Mouse (Mus musculus) spleen, postnatal 4 days (tissue): Measurements from ENCODE around the gene Xiap.

ENCODE experiments used
- DNase-seq, 2 experiments: peaks; one replicate each; pipeline ENCODE4 v3.0.0; 2022; ENCODE audit warnings: low spot score in 2 of 2

The Xiap gene

DNA sequence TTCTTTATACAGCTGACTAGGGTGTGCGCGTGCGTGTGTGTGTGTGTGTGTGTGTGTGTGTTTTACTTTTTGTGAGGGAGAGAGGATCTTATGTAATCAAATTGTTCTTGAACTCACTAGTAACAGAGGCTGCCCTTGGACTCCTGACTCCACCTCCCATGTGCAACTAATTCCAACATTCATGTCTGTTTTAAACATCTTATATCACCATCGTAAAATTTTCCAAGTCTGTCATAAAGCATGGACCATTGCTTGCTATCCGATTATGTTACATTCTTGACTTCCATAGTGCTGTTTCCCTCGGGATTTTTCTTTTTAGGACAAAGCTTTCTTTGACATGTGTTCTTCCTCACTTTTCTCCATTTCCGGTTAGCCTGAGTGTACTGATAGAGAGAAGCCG lies 28.3 kb downstream of the Xiap start:
- DNase-seq, result no peak

DNA sequence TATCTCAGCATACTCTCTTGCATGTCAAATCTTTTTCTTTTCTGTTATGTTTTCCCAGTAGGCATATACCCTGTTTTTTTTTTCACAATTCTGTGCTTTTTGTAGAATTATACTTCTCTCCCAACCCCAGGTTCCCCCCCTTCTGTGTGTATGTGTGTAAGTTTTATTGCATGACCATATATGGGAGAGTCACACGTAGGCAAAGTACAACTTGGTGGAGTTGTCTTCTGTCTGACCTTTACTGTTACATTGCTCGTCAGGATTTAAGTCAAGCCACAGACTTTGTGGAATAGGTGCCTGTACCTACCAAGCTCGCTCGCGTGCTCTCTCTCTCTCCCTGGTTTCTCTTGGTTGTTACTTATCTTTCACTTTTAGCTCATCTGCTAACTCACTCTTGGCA lies 28.7 kb downstream of the Xiap start:
- DNase-seq, result no peak

DNA sequence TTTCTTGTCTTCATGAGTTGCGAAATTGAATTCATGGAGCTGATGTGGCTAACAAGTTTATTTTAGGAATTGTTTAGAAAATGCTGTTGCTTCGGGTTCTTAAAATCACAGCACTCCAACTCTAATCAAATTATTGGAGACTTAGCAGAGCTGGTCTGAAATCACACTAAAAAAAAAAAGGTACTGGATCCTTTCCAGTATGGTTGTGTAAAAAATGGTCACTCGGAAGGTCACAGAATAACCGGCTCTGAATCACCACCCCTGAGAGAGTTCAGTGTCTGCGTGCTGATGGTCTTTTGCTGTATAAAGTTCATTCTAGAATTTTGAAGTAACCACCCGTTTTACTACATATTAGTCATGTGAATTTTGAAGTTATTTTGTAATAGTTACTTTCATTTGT lies 47.7 kb downstream of the Xiap start:
- DNase-seq, result no peak

DNA sequence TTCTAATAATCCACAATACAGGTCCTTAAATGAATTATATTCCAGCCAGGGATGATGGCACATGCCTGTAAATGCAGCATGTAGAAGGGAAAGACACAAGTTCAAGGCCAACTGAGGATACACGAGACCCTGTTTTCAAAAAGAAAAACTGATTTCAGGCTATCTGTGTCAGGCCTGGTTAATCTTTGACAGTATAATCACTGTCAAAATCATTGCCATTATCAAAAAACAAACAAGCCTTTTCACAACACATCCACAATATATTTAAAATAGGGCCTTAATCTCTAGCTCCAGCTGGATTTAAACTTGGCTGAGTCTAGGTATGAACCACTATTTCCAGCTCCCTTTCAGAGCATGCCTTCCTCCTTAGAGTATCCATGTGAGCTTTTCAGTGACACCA lies 51.1 kb downstream of the Xiap start:
- DNase-seq, result no peak

DNA sequence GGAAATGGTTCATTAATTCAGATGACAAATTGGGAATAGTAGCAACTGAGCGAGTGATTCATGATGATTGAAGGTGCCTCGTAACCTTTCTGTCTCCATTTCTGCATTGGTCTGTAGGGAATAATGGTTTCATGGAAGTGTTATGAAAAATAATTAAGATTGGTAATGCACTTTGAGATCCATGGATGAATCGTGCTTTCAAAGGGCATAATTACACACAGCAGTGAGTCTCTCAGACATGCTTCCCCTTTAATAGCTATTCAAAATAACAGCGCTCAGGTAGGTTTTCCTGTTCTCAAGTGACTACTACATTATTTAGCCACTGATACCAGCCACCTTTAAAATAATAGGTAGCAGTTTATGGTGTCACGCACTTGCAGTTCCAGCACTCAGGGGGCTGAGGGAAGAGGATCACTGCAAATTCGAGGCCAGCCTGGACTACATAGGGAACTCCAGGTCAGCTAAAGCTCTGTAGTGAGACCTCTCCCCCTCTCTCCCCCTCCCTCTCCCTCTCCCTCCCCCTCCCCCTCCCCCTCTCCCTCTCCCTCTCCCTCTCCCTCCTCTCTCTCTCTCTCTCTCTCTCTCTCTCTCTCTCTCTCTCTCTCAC lies 60.1 kb downstream of the Xiap start:
- DNase-seq, result no peak

DNA sequence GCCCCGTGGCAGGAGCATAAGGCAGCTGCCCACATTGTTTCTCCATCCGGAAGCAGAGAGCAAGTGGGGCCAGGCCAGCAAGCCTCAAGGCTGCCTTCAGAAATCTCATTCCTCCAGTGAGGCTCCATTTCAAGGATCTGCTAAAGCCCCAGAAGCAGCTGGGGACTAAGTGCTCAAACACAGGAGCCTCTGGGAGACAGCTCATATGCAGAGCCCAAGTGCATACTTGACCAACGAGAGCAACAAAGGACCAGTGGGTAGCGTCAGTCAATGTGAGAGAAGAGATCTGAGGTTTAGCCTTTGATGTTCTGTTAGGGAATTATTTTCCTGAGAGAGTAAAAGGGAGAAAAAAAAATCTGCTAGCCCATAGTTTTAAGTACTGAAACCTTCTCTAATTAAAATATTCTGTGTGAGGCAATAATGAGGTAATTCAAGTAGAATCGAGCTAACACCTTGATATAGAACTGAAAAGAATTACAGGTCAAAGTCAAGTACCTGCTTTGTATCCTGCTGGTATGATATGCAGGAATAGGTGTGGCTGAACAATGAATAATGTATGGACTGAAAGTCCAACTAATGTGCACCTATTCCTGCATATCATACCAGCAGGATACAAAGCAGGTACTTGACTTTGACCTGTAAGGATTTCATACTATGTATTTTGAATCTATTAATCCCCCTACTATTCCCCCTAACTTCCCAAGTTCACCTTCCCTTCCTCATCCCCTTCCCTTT lies 65.7 kb downstream of the Xiap start:
- DNase-seq, result no peak

DNA sequence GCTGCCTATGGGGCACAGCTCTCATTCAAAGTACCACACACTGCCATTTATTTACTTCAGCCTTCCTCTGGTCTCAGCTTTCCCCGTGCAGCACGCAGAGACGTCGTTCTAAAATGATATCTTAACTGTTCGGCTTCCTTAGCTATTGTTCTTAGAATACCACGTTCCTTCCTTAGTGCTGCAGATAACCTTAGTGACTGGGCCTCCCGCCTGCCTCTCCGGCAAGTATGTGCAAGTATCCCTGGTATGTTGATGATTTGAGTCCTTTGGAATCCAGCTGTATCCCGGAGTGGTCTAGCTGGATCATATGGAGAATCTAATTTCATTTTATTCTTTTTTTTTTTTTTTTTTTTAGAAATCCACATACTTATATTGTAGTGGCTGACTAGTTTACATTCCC lies 80.4 kb downstream of the Xiap start:
- no peak for DNase-seq

DNA sequence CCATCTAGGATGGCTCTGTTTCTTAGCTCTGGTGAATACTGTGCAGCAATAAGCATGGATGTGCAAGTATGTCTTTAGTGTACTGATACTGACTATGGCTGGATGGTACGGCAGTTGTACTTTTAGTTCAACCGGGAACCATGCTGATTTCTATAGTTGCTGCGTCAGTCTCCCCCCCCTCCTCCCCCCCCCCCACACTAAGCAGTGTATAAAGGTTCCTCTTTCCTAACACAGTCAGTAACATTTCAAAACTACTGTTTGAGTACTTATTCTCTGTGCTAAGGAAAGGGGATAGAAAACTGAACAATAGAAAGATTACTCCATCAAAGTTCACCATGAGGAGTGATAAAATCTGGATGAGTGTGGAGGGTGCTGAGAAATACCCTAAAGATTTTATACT lies 83.1 kb downstream of the Xiap start:
- DNase-seq, result no peak

DNA sequence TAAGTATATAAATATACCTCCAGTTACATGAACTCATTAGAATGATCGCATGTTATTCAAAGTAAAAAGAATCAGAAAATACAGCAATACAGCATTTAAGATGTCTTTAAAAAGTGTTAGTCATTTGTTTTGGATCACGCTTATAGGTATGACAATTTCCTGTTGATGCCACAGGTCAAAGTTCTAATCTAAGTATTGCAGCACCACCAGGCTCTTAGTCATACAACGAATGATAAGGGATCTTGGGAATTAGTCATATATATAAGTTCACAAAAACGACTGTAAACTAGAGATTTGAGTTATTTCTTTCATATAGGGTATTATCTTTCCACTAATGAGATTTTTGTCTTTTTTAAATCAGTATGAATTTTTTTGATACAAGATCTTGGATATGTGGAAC lies 84.5 kb downstream of the Xiap start:
- DNase-seq, result no peak

DNA sequence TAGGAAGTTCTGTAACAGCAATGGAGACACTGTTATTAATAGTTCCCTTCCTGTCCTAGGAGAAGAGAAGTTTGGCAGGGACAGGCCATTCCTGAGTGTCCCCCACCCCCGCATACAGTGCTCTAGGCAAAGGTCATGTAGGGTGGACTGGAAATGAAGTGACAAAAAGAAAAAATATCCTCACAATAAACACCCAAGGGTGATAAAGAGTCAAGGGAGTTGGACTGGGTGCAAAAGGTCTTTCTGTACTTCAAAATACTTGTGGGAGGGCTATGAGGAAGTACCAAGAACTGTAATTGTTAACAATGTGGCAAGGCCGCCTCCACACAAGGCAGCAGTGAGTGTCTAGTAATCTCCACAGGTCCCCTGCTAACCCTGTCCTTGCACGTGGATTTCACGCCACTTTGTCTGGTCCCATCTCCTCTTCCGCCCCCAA lies 88.6 kb downstream of the Xiap start:
- peak; percentile 14 to 67 for DNase-seq

DNA sequence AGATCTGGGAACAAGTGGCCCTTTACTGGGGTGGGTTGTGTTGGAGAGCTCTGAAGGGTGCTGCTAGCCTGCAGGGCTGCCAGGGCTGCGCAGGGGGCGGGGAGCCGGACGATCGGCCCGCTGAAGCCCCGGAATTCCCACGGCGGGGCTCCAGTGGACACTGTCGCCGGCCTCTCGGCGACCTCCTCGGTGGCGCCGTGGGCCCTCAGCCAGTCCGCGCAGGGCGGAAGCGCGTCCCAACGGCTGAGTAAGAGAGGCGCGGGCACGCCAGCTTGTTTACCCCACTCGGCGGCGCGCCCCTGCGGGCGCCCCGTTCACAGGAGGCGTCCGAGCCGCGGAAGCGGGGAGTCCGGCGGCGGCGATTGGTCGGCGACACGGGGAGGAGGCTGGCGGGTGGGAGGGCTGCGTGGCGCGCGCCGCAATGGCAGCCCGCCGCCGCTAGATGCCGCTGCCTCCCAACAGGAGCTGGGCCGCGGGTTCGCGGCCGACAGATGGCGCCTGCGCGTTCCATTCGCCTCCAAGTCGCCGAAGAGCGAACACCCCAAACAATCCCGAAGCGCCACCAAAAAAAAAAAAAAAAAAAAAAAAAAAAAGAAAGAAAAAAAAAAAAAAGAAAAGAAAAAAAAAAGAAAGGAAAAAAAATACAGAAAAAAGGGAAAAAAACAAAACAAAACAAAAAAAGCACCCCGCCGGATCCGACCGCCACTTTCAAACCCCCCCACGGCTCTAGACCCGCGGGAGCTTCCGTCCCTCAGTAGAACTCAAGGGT lies 89.5 kb downstream of the Xiap start, which contains the start of gene Stag2:
Gene Stag2 (plus strand): TSS at position 530 of the 769 bp plus-strand sequence.
- DNase-seq, result peak; percentile 89 to 95

DNA sequence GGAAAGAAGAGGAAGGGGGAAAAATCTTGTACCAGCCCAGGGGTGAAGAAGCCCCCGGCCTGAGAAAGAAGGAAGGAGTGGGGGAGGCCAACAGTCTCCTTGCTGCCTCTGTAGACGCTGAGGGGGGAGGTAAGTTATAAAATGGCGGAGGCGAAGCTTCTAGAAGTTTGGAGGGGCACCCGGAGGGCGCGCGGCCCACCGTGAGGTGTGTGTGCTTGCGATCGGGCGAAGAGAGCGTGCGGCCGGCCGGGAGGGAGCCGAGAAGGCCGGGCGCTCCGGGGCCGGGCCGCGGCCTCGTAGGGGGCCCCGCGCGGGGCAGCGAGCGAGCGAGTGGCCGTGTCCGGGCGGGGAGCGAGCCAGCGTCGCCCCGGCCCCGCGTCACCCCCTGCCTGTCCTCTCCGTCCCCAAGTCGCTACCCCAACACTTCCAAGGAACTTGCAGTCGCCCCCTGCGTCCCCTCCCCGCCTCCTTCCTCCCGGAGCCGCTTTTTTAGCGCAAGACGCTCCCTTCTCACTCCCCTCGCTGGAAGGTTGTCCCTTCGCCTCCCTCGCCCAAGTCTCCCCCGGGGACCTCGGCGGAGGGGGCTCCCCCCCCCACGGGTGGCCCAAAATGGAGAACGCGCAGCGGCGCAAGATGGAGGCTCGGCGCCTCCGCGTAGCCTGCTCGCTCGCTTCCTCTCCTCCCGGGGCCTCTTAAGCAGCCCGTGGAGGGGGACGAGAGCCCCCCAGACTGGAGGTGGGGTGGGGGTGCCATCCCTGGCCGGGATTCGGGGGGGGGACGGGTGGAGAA lies 90.3 kb downstream of the Xiap start:
- DNase-seq, result peak; percentile 60 to 82

DNA sequence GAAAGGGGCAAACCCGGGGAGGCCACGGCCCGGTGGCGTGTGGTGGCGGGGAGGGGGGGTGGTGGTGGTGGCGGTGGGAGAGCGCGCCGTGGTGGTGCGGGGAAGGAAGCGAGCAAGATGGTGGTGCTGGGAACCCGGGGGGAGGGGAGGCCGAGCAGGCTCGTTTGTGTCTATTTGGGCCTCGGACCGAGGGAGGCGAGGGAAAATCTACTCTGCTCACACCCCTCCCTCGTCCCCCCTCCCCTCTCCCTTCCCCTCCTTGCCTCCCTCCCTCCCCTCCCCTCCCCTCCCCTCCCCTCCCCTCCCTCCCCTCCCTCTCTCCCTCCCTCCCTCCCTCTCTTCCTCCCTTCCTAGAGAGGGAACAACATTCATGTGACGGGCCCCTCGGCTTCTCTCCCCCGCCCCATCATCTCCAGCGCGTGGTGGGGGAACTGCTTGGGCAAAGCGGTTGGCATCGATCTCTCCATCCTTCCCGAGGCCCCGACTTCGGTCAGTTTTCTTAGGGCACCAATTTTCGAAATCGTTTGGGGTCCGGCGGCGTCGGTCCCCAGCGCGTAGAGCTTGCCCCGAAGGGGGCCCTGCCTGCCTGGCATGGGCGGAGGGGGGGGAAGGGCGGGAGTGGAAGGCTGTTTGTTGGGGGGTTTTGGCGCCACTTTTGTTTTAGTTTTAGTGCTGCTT lies 91.0 kb downstream of the Xiap start:
- peak; percentile 71 to 84 for DNase-seq

DNA sequence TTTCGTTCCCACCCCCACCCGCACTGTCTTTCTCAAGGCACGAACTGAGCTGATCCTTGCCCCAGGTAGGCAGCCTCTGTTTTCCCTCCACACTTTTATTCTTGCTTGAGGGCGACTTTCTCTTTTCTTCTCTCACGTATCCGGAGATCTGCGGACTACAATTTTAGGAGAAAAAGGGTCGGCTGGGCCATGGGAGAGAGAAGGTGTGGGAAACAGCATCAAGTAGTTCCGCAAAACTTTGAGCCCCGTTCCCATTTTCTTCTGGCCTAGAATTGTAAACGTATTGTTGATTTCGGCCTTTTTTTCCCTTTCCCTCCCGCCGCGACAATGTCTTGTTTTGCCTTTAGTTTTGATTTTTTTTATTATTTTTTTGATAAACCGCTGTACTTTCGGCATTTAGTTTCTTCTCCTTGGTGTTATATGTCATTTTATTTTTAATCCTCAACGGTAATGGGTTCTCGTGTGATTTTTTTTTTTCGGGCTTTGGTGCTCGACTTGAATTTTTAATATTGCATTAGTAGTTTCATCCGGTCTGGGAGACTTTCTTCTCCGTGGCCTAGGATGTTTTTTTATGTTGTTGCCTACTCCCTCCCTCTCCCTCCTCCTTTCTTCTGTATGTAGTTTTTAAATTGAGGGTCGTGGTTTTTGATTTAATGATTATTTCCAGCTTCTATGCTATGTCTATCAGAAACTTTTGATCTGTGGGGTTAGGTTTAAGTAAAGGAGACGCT lies 91.7 kb downstream of the Xiap start:
- DNase-seq, result peak in 1 of 2 experiments; percentile 12

DNA sequence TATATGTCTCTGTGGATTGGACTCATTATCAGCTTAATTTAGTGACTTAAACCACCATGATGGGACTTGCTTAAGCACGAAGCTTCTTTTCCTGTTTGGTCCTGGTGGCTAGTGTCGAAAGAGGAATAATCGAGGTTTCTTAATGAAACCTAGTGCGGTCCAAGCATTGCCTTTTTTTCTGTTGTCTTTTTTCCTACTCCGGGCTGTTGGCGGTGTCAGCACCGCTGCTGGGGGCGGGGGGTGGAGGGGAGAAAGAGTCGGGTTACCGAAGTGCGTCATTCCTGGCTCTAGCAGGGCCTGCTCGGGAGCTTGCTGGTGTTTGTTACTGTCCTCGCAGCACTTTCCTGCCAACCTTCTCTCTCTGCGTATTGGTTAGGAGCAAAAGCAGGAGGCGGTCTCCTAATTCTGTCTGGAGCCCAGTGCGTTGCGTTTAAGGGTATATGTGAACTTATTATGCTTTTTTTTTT lies 92.5 kb downstream of the Xiap start:
- peak; percentile 65 to 77 for DNase-seq

DNA sequence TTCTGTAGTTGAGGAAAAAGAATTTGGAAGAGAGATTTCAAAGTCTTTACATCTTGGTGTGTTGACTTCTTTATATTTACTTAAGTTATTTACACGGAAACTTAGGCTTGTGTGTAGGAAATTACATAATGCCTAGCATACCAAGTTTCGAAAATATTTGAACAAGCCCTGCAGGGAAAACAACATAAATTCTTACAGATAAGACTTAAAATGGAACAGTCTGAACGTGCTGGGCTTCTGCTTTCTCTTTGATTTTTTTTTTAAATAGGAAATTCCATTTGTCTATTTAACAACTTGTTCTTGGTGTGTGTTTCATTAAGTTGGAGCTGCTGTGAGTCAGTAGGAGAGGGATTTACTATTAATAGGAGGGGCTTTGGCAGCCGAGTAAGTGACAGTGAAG lies 93.6 kb downstream of the Xiap start:
- no peak for DNase-seq
